Mouse (Mus musculus) intestine, embryonic 16.5 days (tissue): ENCODE data around the gene Trmt10c. TPM values are rescaled to one million over a fixed set of nuclear protein-coding genes. Genes with fewer than 3 reads are reported as not detected.

ENCODE experiments used
- ATAC-seq: fragments of 200-750 bp; cut with Nextera tagmentation; 2 replicates; pipeline ENCODE4 v1.8.0; 2017; ENCODE audit warnings: moderate TSS enrichment, moderate library complexity
- H3K27ac ChIP-seq: fragments of 300-500 bp; sonication (generic); 2 replicates; pipeline ENCODE4 v1.5.1; 2014; ENCODE audit warnings: mild to moderate bottlenecking, low read length
- H3K27me3 ChIP-seq: fragments of 300-500 bp; sonication (generic); replicated peaks from 2 replicates; pipeline ENCODE4 v1.6.1; 2014; ENCODE audit warnings: low read length, control low read depth, mixed read lengths; ENCODE audit not compliant: control insufficient read depth, insufficient read depth
- H3K36me3 ChIP-seq: fragments of 300-500 bp; sonication (generic); 2 replicates; pipeline ENCODE4 v1.6.1; 2014; ENCODE audit warnings: low read length, control low read depth; ENCODE audit not compliant: control insufficient read depth, insufficient read depth
- H3K4me1 ChIP-seq: fragments of 300-500 bp; sonication (generic); 2 replicates; pipeline ENCODE4 v1.6.1; 2014; ENCODE audit warnings: low read length, control low read depth, mixed read lengths; ENCODE audit not compliant: control insufficient read depth, insufficient read depth
- H3K4me2 ChIP-seq: fragments of 300-500 bp; sonication (generic); 2 replicates; pipeline ENCODE4 v1.6.1; 2014; ENCODE audit warnings: low read depth, low read length, control low read depth
- H3K4me3 ChIP-seq: fragments of 300-500 bp; sonication (generic); 2 replicates; pipeline ENCODE4 v1.5.1; 2014; ENCODE audit warnings: mild to moderate bottlenecking, low read length
- H3K9ac ChIP-seq: fragments of 300-500 bp; sonication (generic); 2 replicates; pipeline ENCODE4 v1.6.1; 2014; ENCODE audit warnings: low read depth, low read length
- H3K9me3 ChIP-seq: fragments of 300-500 bp; sonication (generic); 2 replicates; pipeline ENCODE4 v1.6.1; 2016; ENCODE audit warnings: low read length, control low read depth; ENCODE audit not compliant: control insufficient read depth
- WGBS: fragments of 180-500 bp; shearing (Covaris S2); extraction: QIAGEN DNeasy Blood & Tissue Kit; methylation state at CpG from one replicate; pipeline ENCODE4 v1.1.7; 2014; 5-methylcytosine and 5-hydroxymethylcytosine counted together
- polyA plus RNA-seq: library from polyadenylated mRNA; unstranded; fragments of >200 nt; fragmentation: Nextera tagmentation; extraction: Ambion mirVana; gene quantifications from 2 replicates; pipeline ENCODE4 v1.2.1, GENCODE M21; 2015

The Trmt10c gene
- polyA plus RNA-seq = 25.7 and 30.4 TPM in 2 replicates

GRCm38 (mm10) chr16:56037138-56038010 lies at the start of gene Trmt10c:
TSS of gene Trmt10c (minus strand) at chr16:56037819.
- under 1% methylated on average over 59 of the region's 63 CpGs for WGBS
- Histone ChIP-seq H3K9me3 (no peaks in the 10 kb centered on the region), H3K36me3 (peaks cover 4% of the 10 kb centered on the region), H3K27ac (peak within 1 kb of the TSS; percentile 91), H3K4me2 (peak within 1 kb of the TSS; percentile 65), H3K27me3 (no peaks in the 10 kb centered on the region), H3K4me1 (peaks cover 13% of the 10 kb centered on the region), H3K9ac (peak within 1 kb of the TSS; percentile 93), H3K4me3 (peak within 1 kb of the TSS; percentile 91)
- peak; percentile 100 for ATAC-seq

- no peak overlapping the region for H3K9ac ChIP-seq
- no peak overlapping the region for H3K4me2 ChIP-seq
- 92% methylated on average over 2 of the region's 2 CpGs for WGBS
- no peak for ATAC-seq
- H3K36me3 ChIP-seq = no peaks in the 10 kb centered on the region
- no peaks in the 10 kb centered on the region for H3K4me1 ChIP-seq
- no peaks in the 10 kb centered on the region for H3K27me3 ChIP-seq
- H3K4me3 ChIP-seq = no peak overlapping the region
- no peak overlapping the region for H3K27ac ChIP-seq
- no peaks in the 10 kb centered on the region for H3K9me3 ChIP-seq
Observed at GRCm38 (mm10) chr16:56086336-56086735, 48.7 kb upstream of the Trmt10c start.

GRCm38 (mm10) chr16:56081691-56082090 lies 44.1 kb upstream of the Trmt10c start:
- 89% methylated on average over 4 of the region's 4 CpGs for WGBS
- Histone ChIP-seq H3K27me3 (no peaks in the 10 kb centered on the region), H3K4me3 (no peak overlapping the region), H3K9me3 (no peaks in the 10 kb centered on the region), H3K4me2 (no peak overlapping the region), H3K36me3 (no peaks in the 10 kb centered on the region), H3K9ac (no peak overlapping the region), H3K27ac (no peak overlapping the region), H3K4me1 (no peaks in the 10 kb centered on the region)
- no peak for ATAC-seq

GRCm38 (mm10) chr16:56079419-56079818 lies 41.8 kb upstream of the Trmt10c start:
- no peak overlapping the region for H3K9ac ChIP-seq
- no peak overlapping the region for H3K4me3 ChIP-seq
- no peaks in the 10 kb centered on the region for H3K36me3 ChIP-seq
- WGBS = 82% methylated on average over 1 of the region's 1 CpGs
- no peak overlapping the region for H3K4me2 ChIP-seq
- H3K27me3 ChIP-seq = no peaks in the 10 kb centered on the region
- no peaks in the 10 kb centered on the region for H3K9me3 ChIP-seq
- no peak overlapping the region for H3K27ac ChIP-seq
- ATAC-seq = no peak
- peaks cover 5% of the 10 kb centered on the region; the same call in 1 of the 2 replicates for H3K4me1 ChIP-seq

GRCm38 (mm10) chr16:56076121-56076869 lies 38.7 kb upstream of the Trmt10c start:
- H3K4me1 ChIP-seq = peaks cover 7% of the 10 kb centered on the region; the same call in 1 of the 2 replicates
- peak overlapping the region; percentile 76 for H3K27ac ChIP-seq
- H3K36me3 ChIP-seq = no peaks in the 10 kb centered on the region
- H3K4me2 ChIP-seq = peak overlapping the region; percentile 45
- no peak for ATAC-seq
- H3K4me3 ChIP-seq = peak overlapping the region; percentile 76
- H3K27me3 ChIP-seq = no peaks in the 10 kb centered on the region
- WGBS = 13% methylated on average over 11 of the region's 11 CpGs
- no peaks in the 10 kb centered on the region for H3K9me3 ChIP-seq
- peak overlapping the region; percentile 84 for H3K9ac ChIP-seq

GRCm38 (mm10) chr16:56075222-56076111 lies 37.8 kb upstream of the Trmt10c start:
- peak; percentile 88 for ATAC-seq
- peak overlapping the region; percentile 45 for H3K4me2 ChIP-seq
- H3K27me3 ChIP-seq = no peaks in the 10 kb centered on the region
- no peaks in the 10 kb centered on the region for H3K36me3 ChIP-seq
- peak overlapping the region; percentile 76 for H3K4me3 ChIP-seq
- peak overlapping the region; percentile 76 for H3K27ac ChIP-seq
- peak overlapping the region; percentile 84 for H3K9ac ChIP-seq
- peaks cover 8% of the 10 kb centered on the region; the same call in 1 of the 2 replicates for H3K4me1 ChIP-seq
- WGBS = under 1% methylated on average over 57 of the region's 66 CpGs
- no peaks in the 10 kb centered on the region for H3K9me3 ChIP-seq

GRCm38 (mm10) chr16:56074565-56074964 lies 36.9 kb upstream of the Trmt10c start:
- Histone ChIP-seq H3K4me2 (no peak overlapping the region), H3K27ac (no peak overlapping the region), H3K4me1 (peaks cover 8% of the 10 kb centered on the region; the same call in 1 of the 2 replicates), H3K9ac (no peak overlapping the region), H3K4me3 (no peak overlapping the region), H3K9me3 (no peaks in the 10 kb centered on the region), H3K27me3 (no peaks in the 10 kb centered on the region), H3K36me3 (no peaks in the 10 kb centered on the region)
- ATAC-seq = no peak
- WGBS = 78% methylated on average over 5 of the region's 5 CpGs

GRCm38 (mm10) chr16:56074122-56074521 lies 36.5 kb upstream of the Trmt10c start:
- no peak overlapping the region for H3K4me3 ChIP-seq
- no peak overlapping the region for H3K27ac ChIP-seq
- no peak for ATAC-seq
- H3K4me2 ChIP-seq = no peak overlapping the region
- no peak overlapping the region for H3K9ac ChIP-seq
- H3K9me3 ChIP-seq = no peaks in the 10 kb centered on the region
- H3K36me3 ChIP-seq = no peaks in the 10 kb centered on the region
- H3K4me1 ChIP-seq = peaks cover 8% of the 10 kb centered on the region; the same call in 1 of the 2 replicates
- no peaks in the 10 kb centered on the region for H3K27me3 ChIP-seq
- 100% methylated on average over 1 of the region's 1 CpGs for WGBS
